In genomic region chr2:181663298-181663630, GRCm38 (mm10) we compare ENCODE assay signal across 11 mouse cellular contexts. TPM values are rescaled to one million over a fixed set of nuclear protein-coding genes. Genes with fewer than 3 reads are reported as not detected.
A peak's percentile ranks its signal among the peaks of the same experiment; 100 is the strongest.
DNase-seq lines count a peak whose midpoint lies in the region; ATAC-seq lines count a peak whose summit lies in the region.
"Had no signal": no experiment of that assay in that cellular context is flagged by ENCODE, and none has a peak within 500 bp of the region (broad histone marks: within the 10 kb centered on the region; RNA-seq: fewer than 3 reads in every experiment).

No protein-coding gene starts in this region.

- 2% methylated on average over 4 of the region's 4 CpGs for WGBS in heart, embryonic 12.5 days

- peaks cover 57% of the 10 kb centered on the region for H3K4me1 ChIP-seq in megakaryocyte, embryonic 14.5 days
- peaks cover 32% of the 10 kb centered on the region for H3K4me1 ChIP-seq in heart, embryonic 12.5 days (replicated peaks)

- no peak for ATAC-seq in megakaryocyte, adult 5-6 weeks (ENCODE audit: poor library complexity, severe bottlenecking)
- peak; percentile 75 for ATAC-seq in heart, embryonic 12.5 days (ENCODE audit: insufficient number of reproducible peaks, low FRiP score)
- no peak for ATAC-seq in megakaryocyte progenitor cell, adult 5-6 weeks (replicated peaks; ENCODE audit: poor library complexity)

- H3K27me3 ChIP-seq in megakaryocyte, embryonic 14.5 days (replicated peaks), result peaks cover 6% of the 10 kb centered on the region
- peaks cover 7% of the 10 kb centered on the region for H3K27me3 ChIP-seq in heart, embryonic 12.5 days (replicated peaks)

- peaks cover 6% of the 10 kb centered on the region for H3K9me3 ChIP-seq in megakaryocyte, embryonic 14.5 days
- no peaks in the 10 kb centered on the region; the same call in 1 of the 2 replicates for H3K9me3 ChIP-seq in heart, embryonic 12.5 days (replicated peaks)

- DNase-seq in kidney, postnatal 36 days, result peak; percentile 79 to 85
- peak; percentile 79 for DNase-seq in lung, postnatal 25 days (ENCODE audit: low spot score)
- DNase-seq in right cerebral cortex, postnatal 10 days (ENCODE audit: low spot score in 2 of 2), result no peak
- DNase-seq in layer of hippocampus, postnatal 14 days (ENCODE audit: low spot score in 2 of 2), result no peak
- DNase-seq: cerebellum, postnatal 14 days had no signal

- peak overlapping the region; percentile 34 for H3K4me3 ChIP-seq in megakaryocyte, embryonic 14.5 days (replicated peaks)
- H3K4me3 ChIP-seq in heart, embryonic 12.5 days, result no peak overlapping the region

- peak overlapping the region; percentile 67 for H3K27ac ChIP-seq in heart, embryonic 12.5 days (ENCODE audit: poor library complexity, severe bottlenecking)

- H3K9ac ChIP-seq in heart, embryonic 12.5 days, result no peak overlapping the region; the same call in 1 of the 2 replicates

- H3K4me2 ChIP-seq in heart, embryonic 12.5 days, result no peak overlapping the region

- peaks cover 5% of the 10 kb centered on the region for H3K36me3 ChIP-seq in megakaryocyte, embryonic 14.5 days (replicated peaks; ENCODE audit: low read length)
- 0 out of 2 replicates have a peak, but pooled peaks cover 2% of the 10 kb centered on the region for H3K36me3 ChIP-seq in heart, embryonic 12.5 days

RNA-seq across cellular contexts. Expression of gene Gm29797, which starts 6.4 kb away (rescaled TPM):
- polyA plus RNA-seq in megakaryocyte, embryonic 14.5 days (2012; ENCODE audit: insufficient read depth, low replicate concordance), result not detected in 2 replicates
- total RNA-seq in megakaryocyte, adult 5-6 weeks (2015), result not detected in 2 replicates
- not detected in 2 replicates for total RNA-seq in megakaryocyte, adult 5-6 weeks (2017)
- not detected in 2 replicates for polyA plus RNA-seq in heart, embryonic 12.5 days (2016; fragmentation: Nextera tagmentation; extraction: Ambion mirVana)
- not detected in 2 replicates for total RNA-seq in megakaryocyte progenitor cell, adult 5-6 weeks (2015)
- not detected in 2 replicates for total RNA-seq in megakaryocyte progenitor cell, adult 5-6 weeks (2017)
- not detected for total RNA-seq in layer of hippocampus, postnatal 14 days (2021)
- total RNA-seq: hematopoietic stem cell, adult 5-6 weeks had no signal

RNA-seq across cellular contexts. Expression of gene Sox18, which starts 8.2 kb away (rescaled TPM):
- polyA plus RNA-seq in megakaryocyte, embryonic 14.5 days (2012; ENCODE audit: insufficient read depth, low replicate concordance), result not detected in 2 replicates
- 0.14 and 0.20 TPM in 2 replicates for total RNA-seq in megakaryocyte, adult 5-6 weeks (2015)
- total RNA-seq in megakaryocyte, adult 5-6 weeks (2017), result not detected in 2 replicates
- 24.7 and 26.3 TPM in 2 replicates for polyA plus RNA-seq in heart, embryonic 12.5 days (2016; fragmentation: Nextera tagmentation; extraction: Ambion mirVana)
- not detected in 2 replicates for total RNA-seq in megakaryocyte progenitor cell, adult 5-6 weeks (2015)
- not detected in 2 replicates for total RNA-seq in megakaryocyte progenitor cell, adult 5-6 weeks (2017)
- total RNA-seq in layer of hippocampus, postnatal 14 days (2021), result 10 to 100 TPM; 14.4 to 15.6 TPM
- total RNA-seq: hematopoietic stem cell, adult 5-6 weeks had no signal

RNA-seq across cellular contexts. Expression of gene Tcea2, which starts 16.8 kb away (rescaled TPM):
- polyA plus RNA-seq in megakaryocyte, embryonic 14.5 days (2012; ENCODE audit: insufficient read depth, low replicate concordance), result 1.1 and 1.3 TPM in 2 replicates
- total RNA-seq in megakaryocyte, adult 5-6 weeks (2015), result 9.4 and 9.6 TPM in 2 replicates
- total RNA-seq in megakaryocyte, adult 5-6 weeks (2017), result 6.3 and 8.2 TPM in 2 replicates
- polyA plus RNA-seq in heart, embryonic 12.5 days (2016; fragmentation: Nextera tagmentation; extraction: Ambion mirVana), result 13.1 and 15.4 TPM in 2 replicates
- 21.5 and 22.3 TPM in 2 replicates for total RNA-seq in megakaryocyte progenitor cell, adult 5-6 weeks (2015)
- 8.7 and 9.8 TPM in 2 replicates for total RNA-seq in megakaryocyte progenitor cell, adult 5-6 weeks (2017)
- total RNA-seq in layer of hippocampus, postnatal 14 days (2021), result 10 to 100 TPM; 51.2 to 59.4 TPM

RNA-seq across cellular contexts. Expression of gene Rgs19, which starts 30.5 kb away (rescaled TPM):
- 38.7 and 51.9 TPM in 2 replicates for polyA plus RNA-seq in megakaryocyte, embryonic 14.5 days (2012; ENCODE audit: insufficient read depth, low replicate concordance)
- total RNA-seq in megakaryocyte, adult 5-6 weeks (2015), result 502 and 576 TPM in 2 replicates
- 162 and 178 TPM in 2 replicates for total RNA-seq in megakaryocyte, adult 5-6 weeks (2017)
- polyA plus RNA-seq in heart, embryonic 12.5 days (2016; fragmentation: Nextera tagmentation; extraction: Ambion mirVana), result 43.5 and 45.4 TPM in 2 replicates
- total RNA-seq in megakaryocyte progenitor cell, adult 5-6 weeks (2015), result 330 and 337 TPM in 2 replicates
- 81.1 and 100 TPM in 2 replicates for total RNA-seq in megakaryocyte progenitor cell, adult 5-6 weeks (2017)
- total RNA-seq in layer of hippocampus, postnatal 14 days (2021), result 10 to 100 TPM; 41.5 to 44.4 TPM

RNA-seq across cellular contexts. Expression of gene Lkaaear1, which starts 35.0 kb away (rescaled TPM):
- polyA plus RNA-seq in megakaryocyte, embryonic 14.5 days (2012; ENCODE audit: insufficient read depth, low replicate concordance), result not detected in 2 replicates
- not detected in 2 replicates for total RNA-seq in megakaryocyte, adult 5-6 weeks (2015)
- not detected in 2 replicates for total RNA-seq in megakaryocyte, adult 5-6 weeks (2017)
- polyA plus RNA-seq in heart, embryonic 12.5 days (2016; fragmentation: Nextera tagmentation; extraction: Ambion mirVana), result not detected in 2 replicates
- not detected in 2 replicates for total RNA-seq in megakaryocyte progenitor cell, adult 5-6 weeks (2015)
- not detected in 2 replicates for total RNA-seq in megakaryocyte progenitor cell, adult 5-6 weeks (2017)
- total RNA-seq in layer of hippocampus, postnatal 14 days (2021), result not detected
- total RNA-seq: hematopoietic stem cell, adult 5-6 weeks had no signal
- polyA plus RNA-seq: small intestine, adult 2 months had no signal

Comparison
In these comparisons a context has a peak if more than half of its experiments do, and no peak if none do; other contexts are left out.
1. DNase-seq: peak in kidney, postnatal 36 days (2 of 2) and lung, postnatal 25 days (single experiment); none in right cerebral cortex, postnatal 10 days (0 of 2) and layer of hippocampus, postnatal 14 days (0 of 2).
2. RNA of gene Sox18, which starts 8.2 kb away (total RNA-seq): 14.4 to 15.6 TPM in layer of hippocampus, postnatal 14 days; 0.14 to 0.20 TPM in megakaryocyte, adult 5-6 weeks and not detected in megakaryocyte progenitor cell, adult 5-6 weeks; every median in the first group is over 10 times any median in the second.